Mouse (Mus musculus) thymus, postnatal 36 days (tissue): Measurements from ENCODE around the gene Hirip3.
"Not testable (repeated sequence)": the region's sequence is repeated elsewhere in the genome, so short reads cannot be mapped to it uniquely, and the experiment has no call there.

Experiments
- DNase-seq, 2 experiments: peaks; one replicate each; pipeline ENCODE4 v3.0.0; 2022; ENCODE audit warnings: mixed read lengths in 2 of 2

The Hirip3 gene

DNA sequence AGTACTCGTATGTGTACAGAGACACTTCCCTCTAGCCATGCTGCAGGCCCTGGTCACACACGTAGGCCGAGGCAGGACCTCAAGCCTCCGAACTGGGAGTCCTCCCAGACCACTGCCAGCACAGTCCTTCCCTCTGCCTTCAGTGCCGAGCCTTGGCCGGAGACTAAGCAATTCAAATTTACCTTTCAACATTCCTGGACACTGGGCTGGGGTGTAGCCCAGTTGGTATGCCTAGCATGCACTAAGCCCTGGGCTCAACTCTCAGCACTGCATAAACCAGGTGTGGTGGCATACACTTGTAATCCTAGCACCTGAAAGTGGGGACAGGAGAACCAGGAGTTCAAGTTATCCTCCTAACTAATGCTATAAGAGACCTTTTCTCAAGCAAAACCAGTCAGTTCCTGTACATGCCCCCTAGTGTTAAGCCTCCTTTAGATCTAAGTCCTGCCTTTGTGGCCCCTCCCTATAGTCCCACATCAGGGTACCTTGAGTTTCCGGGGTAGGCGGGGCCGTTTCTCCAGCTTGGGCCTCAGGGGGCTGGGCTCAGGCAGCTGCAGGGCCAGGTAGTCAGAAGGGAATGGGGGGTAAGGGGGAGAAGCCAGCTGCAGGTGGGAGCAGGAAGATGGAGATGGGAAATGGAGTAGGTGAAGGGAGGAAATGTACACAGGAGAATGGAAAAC lies 4.9 kb upstream of the Hirip3 start:
- peak; percentile 66 to 77 for DNase-seq

DNA sequence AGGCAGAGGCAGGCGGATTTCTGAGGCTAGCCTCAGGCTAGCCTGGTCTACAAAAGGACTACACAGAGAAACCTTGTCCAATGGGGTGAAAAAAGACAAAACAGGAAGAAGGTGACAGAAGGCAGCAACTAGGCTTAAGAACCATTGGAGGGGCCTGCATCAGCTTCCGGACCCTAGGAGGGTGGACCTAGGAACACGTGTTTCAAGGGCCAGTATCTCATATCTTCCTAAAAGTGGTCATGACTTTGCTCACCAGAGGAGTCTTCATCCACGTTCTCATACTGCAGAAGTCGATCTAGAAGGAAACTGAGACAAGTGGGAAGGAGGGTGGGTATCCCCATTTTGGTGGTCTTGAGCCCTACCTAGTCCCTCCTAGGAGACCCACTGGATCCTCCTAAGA lies 785 bp upstream of the Hirip3 start:
- DNase-seq: no peak

DNA sequence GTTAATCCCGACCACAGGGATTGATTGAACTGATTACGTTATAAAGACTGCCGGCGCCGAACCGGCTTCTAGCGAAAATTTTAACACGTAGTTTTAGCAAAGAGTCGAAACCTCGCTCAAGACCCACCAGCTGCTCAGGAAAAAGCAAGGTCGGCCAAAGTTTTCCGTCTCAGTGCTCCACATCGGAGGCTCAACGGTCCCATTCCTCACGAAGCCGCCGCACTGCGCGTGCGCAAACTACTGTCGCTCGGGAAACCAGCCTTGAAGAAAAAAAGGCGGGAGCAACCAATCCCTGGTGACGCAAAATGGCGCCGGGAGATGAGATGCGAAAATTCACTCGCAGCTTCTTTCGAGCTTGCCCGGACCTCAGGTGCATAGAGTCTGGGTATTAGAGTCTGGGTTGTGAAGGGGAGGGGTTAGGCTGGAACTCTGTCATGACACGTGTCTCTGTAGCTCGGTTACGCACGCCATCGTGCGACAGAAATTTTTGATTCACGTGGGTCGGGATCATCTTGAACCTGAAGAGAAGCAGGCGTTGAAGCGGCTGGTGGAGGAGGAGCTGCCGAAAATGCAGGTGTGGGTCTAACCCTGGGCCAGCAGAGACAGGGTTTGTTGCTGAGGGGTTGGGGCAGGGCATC lies 494 bp downstream of the Hirip3 start, which contains the start of gene Ino80e:
TSS of gene Ino80e (minus strand) at position 231 of the 638 bp plus-strand sequence.
- peak; percentile 90 to 91 for DNase-seq

DNA sequence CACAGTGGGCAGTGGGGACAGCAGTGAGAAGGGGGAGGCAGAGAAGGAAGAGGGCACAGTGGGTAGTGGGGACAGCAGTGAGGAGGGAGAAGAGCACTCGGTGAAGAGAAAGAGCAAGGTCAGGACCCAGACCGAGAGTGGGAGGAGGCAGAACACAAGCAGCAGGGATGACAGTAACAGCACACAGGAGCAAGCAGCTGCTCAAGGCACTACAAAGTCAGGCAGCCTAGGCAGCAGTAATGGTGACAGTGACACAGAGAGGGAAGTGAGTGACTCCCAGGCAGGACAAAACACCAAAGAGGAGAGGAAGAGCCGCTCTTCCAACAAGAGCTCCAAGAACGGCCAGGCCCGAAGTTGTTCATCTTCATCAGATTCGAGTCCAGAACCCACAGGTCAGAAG lies 2.0 kb downstream of the Hirip3 start:
- DNase-seq: no peak

DNA sequence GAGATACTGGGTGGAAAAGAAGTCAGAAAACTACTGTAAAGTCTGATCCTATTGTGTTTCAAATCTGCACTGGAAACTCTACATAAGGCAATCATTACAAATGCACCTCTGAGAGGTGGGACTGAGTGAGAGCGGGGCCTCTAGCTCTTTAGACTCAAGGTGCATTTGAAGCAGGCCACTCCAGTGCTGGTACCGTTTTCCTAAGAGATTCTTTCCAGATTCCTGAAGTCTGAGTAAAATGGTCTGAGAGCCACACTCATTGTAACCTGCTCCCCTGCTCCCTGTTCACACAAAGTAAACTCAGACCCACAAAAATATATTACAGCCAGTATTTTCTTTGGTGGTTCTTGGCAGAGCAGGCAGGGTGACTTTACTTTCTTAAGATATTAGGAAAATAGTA lies 5.8 kb downstream of the Hirip3 start:
- DNase-seq: no peak

DNA sequence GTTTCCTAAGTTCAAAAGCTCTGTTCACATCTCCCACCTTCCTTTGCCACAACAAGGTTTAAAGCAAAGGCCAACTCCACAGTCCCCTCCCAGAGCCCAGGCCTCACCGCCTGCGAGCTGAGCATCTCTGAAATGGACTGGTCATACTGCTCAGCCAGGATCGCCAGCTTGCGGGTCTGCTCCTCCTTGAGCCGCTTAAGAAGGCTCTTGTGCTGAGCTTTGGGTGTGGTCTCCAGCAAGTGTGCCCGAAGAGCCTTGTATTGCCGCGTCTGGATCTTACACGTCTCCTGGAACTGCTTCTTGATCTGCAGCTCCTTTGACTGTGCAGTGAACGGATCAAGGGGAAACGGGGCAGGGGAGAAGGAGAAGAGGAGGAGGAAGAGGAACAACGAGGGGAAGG lies 6.2 kb downstream of the Hirip3 start:
- DNase-seq: no peak

DNA sequence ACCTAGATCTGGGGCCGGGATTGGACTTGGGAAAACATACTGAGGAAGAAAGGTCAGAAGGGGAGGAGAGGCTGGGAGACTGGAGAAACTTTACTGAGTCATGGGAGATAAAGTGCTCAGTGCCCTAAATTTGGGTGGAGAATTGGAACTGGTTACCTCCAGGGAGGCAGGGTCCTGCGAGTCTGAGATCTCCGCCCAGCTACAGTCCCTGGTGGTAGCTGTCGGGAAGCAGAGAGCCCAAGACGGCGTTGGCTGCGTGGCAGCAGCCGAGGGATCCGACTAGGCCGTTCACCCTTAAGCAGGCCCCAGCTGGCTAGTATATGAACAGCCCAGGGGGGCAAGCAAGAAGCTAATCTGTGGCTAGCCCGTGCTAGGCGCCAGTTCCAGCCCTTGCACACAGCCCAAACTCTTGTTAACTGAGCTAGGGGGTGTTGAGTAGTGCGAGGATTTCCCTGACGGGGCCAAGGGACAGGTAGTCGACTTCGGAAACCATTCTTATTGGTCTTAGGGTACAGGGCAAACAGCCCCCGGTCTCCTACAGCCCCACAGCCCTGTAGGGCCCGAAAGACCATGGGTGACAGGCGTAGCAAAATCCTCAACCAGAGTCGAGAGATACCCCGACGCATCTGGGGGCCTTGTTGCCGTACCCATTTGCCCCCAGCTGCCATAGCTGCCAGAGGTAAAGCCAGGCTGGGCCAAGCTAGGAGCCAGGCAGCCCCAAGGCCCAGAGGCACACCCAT lies 8.2 kb downstream of the Hirip3 start:
- DNase-seq: no peak

DNA sequence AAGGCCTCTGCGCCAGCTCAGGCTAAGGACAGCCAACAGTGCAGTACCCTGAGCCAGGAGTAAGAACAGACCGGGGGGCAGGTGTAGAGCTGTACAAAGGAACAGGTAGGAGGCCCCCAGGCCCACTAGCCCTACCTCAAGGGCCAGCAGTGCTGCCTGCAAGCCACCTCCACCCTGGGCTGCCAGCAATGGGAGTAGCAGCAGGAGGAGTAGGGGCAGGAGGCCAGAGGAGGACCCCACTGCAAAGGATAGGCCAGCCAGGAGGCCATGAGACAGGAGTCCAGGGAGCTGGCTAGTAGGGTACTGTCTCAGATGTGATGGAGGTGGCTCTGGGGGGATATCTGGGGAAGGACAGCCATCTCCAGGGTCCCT lies 8.7 kb downstream of the Hirip3 start:
- DNase-seq: no peak

DNA sequence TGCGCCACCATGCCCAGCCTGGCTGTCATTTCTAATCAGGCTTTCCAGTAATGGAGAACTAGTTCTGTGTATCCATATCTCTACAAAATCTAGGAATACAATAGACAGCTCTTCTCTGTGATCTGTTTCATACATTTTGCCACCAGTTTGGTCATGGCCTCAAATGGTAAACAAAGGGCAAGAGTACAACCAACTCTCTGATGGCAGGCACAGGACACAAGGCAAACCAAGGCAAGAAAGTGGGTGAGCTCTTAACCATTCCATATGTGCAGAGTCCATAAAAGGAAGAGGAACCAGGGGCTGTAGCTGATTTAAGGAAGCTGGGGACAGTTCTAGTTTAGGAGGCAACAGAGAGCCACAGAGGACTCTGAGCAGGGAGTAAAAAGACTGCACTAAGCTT lies 15.5 kb downstream of the Hirip3 start:
- DNase-seq: no peak

DNA sequence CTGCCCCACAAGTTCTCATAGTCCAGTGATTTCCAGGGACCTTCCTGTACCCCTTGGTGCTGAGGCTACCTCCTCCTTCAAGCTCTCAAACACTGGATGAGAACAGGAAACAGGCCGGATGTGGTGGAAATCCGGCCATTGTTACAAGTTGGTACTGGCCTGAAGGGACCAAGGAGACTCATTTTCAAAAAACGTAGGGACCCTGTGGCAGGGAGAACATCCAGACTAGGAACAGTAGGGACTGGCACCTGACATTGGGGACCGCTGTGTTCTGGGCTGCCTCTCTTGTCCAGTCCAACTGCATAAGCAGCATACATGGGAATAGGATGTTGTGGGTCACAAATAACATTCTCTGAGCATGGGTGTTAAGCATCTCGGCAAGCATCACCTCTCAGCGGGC lies 19.3 kb downstream of the Hirip3 start:
- DNase-seq: no peak

DNA sequence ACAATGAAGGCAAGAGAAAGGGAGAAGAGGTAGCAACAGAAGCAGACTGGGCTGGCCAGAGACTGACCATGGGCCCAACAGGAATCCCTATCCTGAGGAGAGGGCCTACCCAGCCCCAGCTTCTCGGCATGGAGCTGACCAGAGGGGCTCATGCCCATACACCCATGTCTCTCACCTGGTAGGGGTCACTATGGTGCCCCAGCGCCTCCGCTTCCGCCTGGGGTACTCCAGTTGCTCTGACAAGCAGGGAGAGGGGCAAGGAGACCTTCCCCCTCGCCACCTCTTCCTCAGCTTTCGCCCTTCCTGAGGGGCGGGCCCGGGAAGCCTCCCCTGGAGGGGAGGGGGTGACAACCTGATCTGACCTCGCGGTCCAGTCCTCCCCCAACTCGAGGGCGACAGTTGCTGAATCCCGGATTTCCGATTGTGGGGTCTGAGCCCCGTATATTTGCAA lies 22.0 kb downstream of the Hirip3 start:
- DNase-seq: peak; percentile 43 to 59

DNA sequence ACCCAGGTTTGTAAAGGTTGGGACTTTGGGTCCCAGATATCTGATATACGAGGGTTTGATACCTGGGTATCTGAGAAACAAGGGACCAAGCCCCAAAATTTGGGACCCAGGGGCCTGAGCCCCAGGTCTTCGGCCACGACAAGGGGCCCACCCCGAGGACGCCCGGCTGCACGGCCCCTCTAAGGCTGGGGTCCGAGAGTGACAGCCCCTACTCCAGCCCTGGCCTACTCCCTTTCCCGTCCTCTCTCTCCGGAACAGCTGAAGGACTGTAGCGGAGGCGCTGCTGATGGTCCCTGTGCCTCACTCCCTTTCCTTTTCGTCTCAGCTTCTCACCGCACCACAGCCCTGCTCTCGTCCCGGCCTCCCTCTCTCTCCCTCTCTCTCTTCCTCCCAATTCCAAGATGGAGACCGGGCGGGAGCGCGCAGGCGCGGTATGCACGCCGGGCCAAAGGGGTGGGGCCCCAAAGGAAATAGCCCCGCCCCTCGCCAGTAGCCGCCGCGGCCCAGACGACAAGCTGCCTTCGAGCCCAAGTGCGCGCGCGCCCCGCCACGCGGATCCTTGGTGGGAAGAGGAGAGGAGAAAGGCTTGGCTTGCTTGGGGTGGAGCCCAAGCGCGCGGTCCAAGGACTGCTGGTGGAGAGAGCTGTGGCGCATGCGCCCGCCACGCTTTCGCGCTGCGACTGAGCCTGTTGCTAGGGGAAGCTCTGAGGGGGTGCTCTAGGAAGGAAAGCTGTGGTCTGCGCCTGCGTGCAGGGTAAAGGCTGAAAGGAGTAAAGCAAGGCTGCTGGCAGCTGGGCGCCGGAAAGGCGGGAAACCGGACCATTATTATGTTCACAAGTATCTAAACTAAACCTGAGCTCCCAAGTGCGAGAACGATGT lies 22.8 kb downstream of the Hirip3 start, which contains the start of gene Taok2:
TSS of gene Taok2 (minus strand) at position 418 of the 879 bp plus-strand sequence.
- DNase-seq: peak; percentile 93 to 95

DNA sequence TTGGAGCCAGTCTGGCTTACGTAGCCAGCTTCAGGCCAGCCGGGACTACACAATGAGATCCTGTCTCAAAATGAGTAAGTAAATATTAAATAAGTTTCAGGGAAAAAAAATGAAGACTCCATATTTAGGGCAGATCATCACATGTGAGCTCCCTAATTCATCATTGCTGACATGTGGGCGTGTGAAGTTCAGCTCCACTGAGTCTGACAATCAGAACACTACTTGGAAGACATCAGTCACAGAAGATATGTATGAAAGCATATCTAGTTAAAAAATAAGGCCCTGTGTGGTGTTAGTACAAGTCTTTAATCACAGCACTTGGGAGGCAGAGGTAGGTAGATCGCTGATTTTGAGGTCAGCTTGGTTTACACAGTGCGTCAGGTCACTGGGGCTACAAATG lies 25.5 kb downstream of the Hirip3 start:
- no peak for DNase-seq

DNA sequence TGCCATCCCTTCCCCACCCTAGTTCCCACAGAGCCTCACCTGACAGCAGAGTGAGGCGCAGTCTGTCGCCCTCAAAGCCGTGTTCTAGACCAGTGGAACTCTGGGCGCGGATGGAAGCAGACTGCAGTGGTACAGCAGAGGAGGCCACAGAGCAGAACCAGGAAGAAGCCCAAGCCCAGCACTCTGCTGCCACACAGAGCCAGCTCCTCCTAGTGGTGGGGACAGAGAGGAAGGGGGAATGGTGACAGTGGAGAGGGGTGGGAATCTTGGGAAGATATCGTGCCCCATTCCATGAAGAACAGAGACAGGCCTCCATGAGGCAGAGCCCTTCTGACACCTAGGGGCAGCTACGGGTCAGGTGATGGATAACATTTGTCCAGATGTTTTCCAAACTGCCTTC lies 27.1 kb downstream of the Hirip3 start:
- DNase-seq: no peak

DNA sequence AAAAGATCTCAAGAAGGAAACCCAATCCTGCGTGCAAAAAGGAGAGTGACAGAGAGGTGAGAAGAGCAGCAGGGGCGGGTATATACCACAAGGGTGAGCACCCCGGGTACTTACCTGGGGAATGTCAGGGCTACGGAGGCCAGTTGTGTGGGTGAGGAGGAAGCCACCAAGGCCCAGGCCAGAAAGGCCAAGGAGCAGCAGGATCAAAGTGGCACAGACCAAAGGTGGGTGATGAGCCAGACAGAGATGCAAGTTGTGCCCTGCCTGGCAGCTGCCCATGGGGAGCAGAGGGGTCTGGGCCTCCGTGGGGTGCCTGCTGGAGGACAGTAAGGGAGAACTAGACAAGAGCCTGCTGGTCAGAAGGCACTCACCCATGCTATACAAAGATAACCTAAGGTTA lies 35.1 kb downstream of the Hirip3 start:
- peak in 1 of 2 experiments; percentile 19 for DNase-seq

DNA sequence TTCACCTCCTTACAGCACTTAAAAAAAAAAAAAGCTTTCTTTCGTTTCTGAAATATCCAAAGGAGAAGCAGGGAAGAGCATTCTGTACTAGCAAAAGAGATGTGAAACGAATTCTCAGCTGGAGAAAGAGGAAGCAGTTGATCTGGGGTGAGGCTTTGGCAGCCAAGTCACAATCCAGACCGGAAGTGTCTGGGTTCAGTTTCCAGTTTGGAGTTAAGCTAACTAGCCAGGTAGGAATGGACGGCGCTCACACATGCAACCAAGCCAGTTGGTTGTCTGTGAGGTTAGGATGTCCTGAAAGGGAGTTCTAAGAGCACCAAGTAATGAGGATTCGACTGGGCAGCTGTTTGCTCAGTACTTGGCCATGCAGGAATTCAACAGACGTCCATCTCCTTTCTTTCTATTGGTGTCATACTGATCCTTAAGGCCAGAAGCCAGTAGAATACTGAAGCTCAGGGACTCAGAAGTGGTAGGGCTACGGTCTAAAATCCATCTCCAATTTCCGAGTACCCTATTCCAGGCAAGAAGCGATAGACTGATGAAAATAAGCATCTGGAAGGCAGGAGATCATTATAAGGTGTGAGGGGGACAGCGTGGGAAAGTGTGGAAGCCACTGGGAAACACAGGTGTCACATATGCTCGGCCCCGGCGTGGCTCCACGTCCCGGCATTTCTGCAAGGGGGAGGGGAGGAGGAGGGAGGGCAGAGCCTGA lies 35.8 kb downstream of the Hirip3 start:
- peak; percentile 10 to 18 for DNase-seq

DNA sequence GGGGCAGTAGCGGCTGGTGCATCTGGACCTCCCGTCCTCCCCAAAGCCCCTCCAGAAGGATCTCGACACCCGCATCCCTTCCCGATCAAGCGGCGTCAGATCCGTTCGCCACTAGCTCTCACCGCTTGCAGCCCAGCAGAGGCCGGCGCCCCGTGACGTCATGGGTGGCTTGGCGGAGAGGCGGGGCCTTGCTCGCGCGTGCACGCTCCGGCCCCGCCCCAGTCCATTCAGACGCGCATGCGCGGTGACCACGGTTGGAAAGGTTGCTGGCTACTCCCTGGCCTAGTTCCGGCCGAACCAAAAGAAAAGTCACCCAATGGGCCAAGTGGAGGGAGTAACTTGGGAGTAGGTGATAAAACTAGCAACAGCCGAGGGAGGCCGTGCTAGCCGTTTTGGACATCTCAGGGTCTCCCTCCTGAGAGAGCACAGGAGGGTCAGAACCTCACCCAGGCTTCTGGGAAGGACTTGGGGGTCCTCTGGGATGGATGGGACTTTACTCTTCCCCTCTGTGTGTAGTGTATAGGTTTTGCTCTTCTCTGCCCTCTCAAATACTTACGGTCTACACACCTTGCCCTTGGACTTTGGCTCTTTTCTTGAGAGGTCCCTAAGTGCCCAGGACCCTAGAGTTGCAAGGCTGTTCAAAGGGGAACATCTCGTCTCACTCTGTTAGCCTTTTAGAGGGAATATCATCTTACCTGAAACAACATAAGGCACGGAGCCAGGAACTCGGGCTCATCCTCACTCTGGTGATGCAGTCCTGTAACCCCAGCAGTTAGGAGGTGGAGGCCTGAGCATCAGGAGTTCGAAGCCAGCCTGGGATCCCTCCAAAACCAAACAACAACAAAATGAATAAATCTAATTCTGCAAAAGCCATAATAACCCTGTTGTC lies 36.6 kb downstream of the Hirip3 start:
- peak; percentile 92 to 94 for DNase-seq

DNA sequence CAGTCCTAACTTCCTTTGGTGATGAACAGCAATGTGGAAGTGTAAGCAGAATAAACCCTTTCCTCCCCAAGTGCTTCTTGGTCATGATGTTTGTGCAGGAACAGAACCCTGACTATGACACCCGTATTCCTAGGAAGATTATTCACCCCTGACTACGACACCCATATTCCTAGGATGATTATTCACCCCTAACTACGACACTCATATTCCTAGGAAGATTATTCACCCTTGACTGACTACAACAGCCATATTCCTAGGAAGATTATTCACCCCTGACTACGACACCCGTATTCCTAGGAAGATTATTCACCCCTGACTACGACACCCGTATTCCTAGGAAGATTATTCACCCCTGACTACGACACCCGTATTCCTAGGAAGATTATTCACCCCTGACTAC lies 38.0 kb downstream of the Hirip3 start:
- DNase-seq: not testable (repeated sequence)

DNA sequence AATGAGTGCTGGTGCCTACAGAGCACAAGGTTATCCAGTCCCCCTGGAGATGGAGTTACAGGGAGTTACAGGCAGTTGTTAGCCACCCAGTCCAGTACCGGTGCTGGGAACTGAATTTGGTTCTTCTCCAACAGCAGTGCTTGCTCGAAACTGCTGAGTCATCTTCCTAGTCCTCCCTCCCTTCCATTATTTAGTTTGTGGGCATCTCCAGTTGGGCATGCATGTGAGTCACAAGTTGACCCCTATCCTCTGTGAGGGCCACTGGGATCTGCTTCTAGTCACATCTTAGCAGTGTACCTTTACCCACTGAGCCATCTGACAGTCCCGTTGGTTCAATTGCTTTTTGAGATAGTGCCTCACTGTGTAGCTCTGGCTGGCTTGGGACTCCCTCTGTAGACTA lies 43.8 kb downstream of the Hirip3 start:
- DNase-seq: no peak

DNA sequence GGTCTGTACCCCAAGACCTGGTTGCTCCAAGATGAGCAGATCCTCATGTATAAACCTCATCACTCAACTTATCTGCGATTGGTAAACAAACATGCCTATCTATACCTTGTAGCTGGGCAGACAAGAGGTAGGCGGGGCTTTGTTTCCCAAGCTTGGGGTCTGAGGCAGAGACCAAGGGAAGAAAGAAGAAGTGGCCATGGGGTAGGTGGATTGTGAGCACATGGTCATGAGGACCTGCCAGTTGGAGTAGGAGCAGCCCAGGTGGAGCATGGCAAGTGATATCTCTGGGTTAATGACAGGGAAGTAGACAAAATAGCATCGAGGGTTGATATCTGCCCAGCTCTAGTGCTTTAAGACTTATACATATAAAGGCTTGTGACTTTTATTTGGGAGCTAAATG lies 53.1 kb downstream of the Hirip3 start:
- DNase-seq: no peak
